Mouse (Mus musculus) right cerebral cortex, adult 2 months (tissue): ENCODE measurements at regions not wholly inside any gene's neighbourhood (a gene's known extent, or its start where the extent isn't known, plus 50 kb on each side); places are given as distances from the start of the nearest gene placed in this dataset.

Experiments used
- DNase-seq, 2 experiments: peaks; one replicate each; pipeline ENCODE4 v3.0.0; 2021 to 2022; ENCODE audit warnings: low spot score in 2 of 2

GRCm38 (mm10) chr16:75663871-75664270 lies 71.2 kb downstream of the Rbm11 start:
- no peak for DNase-seq

- peak; percentile 8 to 24 for DNase-seq
Measured at GRCm38 (mm10) chr16:75667589-75667988, 74.9 kb downstream of the Rbm11 start.

DNA sequence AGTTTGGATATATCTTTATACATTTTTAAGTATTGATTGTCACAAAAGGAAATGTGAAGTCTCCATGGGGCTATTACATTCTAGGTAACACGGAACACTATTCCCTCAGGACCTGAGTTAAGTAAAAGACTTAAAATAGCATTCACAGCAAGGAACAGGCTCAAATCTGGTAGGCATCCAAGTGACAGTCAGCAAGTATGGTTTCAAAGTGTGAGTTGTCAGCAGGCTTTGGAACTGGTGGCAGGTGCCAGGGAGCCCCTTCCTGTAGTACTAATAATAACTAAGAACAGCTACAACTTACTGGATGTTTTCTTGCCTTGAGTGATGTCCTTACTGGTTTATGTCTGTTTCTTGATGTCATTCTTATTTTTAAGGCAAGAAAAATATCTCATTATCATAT lies 79.5 kb downstream of the Rbm11 start:
- DNase-seq: no peak

- DNase-seq: peak; percentile 17 to 27
Measured at GRCm38 (mm10) chr16:75675871-75676270, 83.2 kb downstream of the Rbm11 start.

DNA sequence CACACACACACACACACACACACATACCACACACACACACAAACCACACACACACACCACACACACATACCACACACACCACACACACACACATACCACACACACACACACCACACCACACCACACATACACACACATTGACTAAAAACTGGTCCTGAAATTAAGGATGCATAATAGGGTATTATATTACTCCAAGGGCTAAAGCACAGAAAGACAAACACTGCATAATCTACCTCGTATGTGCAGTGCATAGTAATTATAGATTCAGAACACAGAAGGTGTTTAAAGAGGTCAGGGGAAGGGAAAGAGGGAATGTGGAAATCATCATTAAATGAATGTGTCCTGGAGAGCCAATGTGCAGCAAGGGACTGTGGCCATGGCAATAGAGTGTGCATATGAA lies 84.5 kb downstream of the Rbm11 start:
- DNase-seq: no peak
